Mouse (Mus musculus) forelimb bud, embryonic 11.5 days (tissue): ENCODE measurements at regions not wholly inside any gene's neighbourhood (a gene's known extent, or its start where the extent isn't known, plus 50 kb on each side); places are given as distances from the start of the nearest gene placed in this dataset.

Experiments
- DNase-seq: peaks from one replicate; pipeline ENCODE4 v3.0.0-alpha.2; 2012; ENCODE audit warnings: low read depth, low spot score

- DNase-seq = peak; percentile 51
Measured at GRCm38 (mm10) chr15:57644331-57644953, 167.0 kb upstream of the Slc22a22 start.

- DNase-seq = no peak
Measured at GRCm38 (mm10) chr15:57639115-57639514, 161.7 kb upstream of the Slc22a22 start.

DNA sequence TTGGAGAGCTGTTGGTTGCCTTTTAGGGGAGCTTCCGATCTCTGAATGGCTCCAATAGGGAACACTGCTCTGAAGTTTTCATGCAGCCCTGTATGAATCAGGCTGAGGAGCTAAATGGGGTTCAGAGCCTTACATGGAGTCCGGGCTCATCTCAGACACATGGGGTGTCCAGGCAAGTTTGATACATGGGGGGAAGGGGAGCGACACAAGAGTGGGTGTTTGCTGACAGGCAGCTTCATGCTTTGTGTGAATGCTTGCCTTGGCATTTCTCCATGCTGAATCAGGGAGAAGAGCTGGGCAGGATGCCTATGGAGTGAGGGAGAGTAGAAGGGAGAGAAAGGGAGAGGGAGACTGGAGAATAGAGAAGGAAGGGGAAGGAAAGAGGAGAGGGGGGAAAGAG lies 155.6 kb upstream of the Slc22a22 start:
- DNase-seq = no peak

DNA sequence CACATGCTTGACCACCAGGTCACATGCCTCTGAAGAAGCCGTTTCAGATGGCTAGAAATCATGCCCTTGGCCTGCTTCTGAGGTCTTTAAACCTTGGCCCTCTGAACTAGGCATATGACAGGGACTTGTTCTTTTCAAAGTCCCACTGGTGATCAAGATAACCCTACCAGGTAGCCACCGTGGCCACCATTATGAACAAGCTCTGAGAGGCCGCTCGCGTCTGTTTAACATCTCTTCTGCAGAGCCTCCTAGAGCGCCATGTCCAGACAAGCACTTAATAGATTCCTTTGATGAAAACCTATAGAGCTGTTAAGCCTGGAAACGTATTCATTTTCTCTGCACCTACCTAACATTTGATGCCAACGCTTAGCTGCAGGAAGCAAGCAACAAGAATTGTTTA lies 155.1 kb upstream of the Slc22a22 start:
- DNase-seq = no peak

GRCm38 (mm10) chr15:57618466-57618865 lies 141.0 kb upstream of the Slc22a22 start:
- DNase-seq = no peak

GRCm38 (mm10) chr15:57616880-57617391 lies 139.5 kb upstream of the Slc22a22 start:
- no peak for DNase-seq

DNA sequence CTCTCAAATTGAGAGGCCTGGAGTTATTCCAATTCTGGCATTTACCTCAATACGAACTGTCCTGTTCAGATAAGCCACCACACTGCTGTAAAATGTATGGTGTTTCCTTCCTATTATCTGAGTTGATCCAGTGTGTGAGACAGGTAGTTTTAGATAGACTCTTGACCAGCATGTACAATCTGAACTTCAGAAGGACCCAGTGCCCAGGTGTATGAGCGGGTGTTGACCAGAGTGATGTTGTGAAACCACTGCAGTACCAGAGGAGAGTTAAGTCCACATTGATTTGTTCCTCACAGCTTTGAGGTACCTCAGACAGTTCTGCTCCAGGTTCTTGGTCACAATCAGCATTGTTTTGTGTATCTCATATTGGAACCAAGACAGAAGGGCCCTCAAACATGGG lies 132.6 kb upstream of the Slc22a22 start:
- DNase-seq = no peak

DNA sequence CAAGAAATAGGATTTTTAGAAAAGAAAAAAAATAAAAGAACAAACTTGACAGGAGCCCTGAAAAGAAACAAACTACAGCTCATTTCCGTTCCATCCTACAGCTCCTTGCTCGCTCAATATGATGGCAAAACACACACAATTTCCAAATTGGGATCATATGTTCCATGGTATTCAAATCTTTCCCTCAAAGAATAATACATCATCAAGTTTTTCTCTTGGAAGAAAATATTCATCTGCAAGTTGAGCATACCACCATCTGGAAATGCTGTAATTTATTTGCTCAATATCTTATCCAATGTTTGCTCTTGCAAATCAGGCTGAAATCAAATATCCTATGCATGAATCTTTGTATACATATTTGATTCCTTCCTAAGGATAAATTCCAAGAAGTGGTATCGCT lies 131.1 kb upstream of the Slc22a22 start:
- no peak for DNase-seq

- peak; percentile 63 for DNase-seq
Measured at GRCm38 (mm10) chr15:57600562-57600961, 123.1 kb upstream of the Slc22a22 start.

DNA sequence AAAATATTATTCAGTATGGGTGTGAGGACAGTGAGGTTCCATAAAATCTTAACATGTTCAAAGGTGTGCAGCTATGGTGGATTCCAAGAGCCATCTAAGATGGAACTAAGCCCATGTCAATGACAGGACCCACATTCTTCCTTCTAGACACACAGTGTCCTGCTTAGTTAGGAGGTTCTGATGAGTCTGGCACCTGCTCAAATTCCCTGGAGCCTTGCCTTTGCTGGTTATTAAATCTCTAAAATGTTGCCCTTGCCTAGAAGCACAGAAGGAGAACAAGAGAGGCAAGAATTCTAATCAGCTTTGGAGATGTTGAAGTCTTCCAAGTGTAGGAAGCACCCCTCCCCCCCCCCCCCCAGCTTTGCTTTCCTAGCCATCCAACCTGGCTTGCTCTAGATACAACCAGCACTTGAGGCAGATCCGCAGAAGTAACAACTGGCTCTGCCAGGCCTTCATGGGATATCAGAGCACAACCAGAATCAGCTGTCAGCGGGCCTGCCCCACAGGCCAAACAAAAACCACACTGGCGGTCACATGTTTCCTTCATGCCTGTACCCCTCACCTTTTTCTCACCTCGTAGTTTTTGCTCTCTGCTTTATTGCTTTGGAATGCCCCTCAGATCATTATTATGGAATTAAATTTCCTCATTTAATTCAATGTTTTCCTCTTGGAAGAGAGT lies 116.0 kb upstream of the Slc22a22 start:
- DNase-seq = no peak

- DNase-seq = no peak
Measured at GRCm38 (mm10) chr15:57590597-57591219, 113.3 kb upstream of the Slc22a22 start.

DNA sequence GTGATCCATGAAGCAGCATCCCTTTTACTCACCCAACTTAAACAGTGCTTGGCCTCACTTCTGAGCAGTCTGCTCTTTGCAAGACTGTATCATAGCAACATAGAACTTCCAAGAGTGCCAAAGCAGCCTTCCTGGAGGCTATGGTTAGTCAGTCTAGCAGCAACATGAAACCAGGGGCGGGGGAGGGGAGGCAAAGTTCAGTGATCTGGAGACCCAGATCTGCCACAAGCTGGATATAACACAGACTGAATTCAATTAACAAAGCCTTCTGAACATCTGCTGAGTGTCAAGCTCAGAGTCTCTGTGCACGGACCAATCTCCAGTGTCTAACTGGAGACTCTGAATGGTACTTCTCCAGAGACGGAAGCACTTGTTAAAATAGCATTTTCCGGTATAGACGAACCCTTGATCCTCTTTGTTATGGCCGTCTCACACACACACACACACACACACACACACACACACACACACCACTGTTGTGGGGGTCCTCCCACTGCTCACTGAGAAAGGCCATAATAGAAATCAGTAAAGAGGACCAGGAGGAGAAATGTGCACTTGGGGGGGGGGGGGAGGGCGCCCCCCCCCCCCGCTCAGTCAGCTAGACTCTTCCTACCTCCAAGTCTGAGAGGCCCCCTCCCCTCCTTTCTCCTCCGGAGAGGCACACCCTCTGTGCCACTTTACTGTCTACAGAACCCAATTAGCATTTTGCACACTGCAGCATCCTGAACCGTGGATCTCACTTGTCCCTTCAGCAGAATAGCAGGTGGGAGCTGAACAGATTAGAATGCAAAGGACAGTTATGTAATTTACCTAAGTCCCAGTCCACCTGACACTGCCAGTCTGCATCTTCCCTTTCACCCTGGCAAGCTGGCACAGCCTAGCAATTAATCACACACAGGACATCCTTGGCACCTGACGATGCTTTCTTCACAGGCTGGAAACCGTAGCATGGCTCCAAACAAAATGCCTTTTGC lies 112.3 kb upstream of the Slc22a22 start:
- peak; percentile 78 for DNase-seq

DNA sequence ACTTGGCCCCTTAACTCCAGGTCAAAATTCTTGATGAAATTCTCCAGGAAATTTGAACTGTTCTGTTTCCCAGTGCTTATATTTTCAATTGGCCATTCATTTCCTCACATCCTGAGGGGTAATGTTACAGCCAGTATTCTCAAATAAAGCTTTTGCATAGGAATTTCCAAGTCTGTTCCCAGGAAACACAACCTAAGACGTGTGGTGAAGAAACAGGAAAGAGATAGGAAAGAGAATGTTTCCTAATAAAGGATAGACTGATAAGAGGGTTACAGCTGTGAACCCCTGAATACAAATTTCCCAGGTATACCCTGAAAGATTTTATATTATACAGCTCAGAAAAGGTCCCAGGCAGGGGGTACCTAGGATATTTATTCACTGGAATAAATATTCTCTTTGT lies 108.0 kb upstream of the Slc22a22 start:
- no peak for DNase-seq

- no peak for DNase-seq
Measured at GRCm38 (mm10) chr15:57584498-57584897, 107.1 kb upstream of the Slc22a22 start.

- no peak for DNase-seq
Measured at GRCm38 (mm10) chr15:57581266-57581665, 103.8 kb upstream of the Slc22a22 start.

DNA sequence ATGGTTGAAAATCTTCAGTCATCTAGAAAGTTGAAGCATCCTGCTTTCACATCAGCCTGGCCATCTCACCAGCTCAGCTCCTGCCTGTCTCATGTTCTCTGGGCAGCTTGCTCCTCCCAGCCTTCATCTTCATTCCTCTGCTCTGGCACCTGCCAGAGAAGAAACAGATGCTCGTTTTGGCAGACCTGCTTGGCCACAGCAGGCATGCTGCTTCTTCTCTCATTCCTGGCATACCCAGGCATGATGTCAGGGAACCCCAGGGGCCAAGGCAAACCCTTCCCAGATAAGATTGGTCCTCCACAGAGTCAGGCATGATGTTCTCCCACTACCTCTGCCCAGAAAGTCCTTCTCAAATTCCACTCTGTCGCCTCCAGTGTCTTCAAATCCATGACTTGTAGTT lies 101.4 kb upstream of the Slc22a22 start:
- no peak for DNase-seq

DNA sequence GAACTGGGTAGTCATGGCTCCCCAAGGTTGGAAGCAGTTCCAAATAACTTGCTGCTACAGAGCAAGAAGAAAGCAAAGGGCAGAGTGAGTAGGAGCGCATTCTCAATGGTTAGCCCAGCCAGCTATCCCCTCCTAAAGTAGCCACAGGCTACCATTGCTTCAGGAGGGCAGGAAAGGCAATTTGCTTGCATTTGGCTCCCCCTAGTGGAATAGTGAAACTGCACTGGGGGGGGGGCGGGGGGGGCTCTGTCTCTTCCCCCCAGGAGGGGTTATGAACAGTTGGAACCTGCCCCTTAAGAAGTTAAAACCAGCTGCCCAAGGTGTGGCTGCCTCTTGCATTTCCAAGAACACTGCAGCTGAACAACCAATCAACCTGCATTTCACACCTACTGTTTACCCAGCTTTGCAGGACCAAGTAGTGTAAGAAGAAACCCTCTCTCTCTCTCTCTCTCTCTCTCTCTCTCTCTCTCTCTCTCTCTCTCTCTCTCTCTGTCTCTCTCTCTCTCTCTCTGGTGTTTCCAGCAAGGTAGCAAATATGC lies 96.7 kb upstream of the Slc22a22 start:
- DNase-seq = no peak

DNA sequence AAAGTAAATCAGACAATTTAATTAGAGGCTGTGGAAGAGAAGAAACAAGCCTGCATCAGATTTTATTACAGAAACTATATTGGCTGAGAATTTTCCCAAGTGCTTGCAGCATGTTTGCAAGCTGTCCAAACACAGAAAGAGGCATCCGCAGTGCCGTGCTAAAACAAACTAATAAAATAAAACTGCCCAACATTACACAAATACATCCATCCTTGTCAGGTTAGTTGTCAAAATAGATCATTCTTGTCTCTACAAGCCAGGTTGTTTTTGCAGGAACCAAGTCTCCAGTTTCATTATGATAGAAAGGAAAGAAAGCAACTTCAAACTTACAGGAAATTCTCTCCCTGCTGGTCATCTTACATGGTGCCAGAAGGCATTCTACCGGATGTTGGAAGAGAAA lies 95.0 kb upstream of the Slc22a22 start:
- no peak for DNase-seq

DNA sequence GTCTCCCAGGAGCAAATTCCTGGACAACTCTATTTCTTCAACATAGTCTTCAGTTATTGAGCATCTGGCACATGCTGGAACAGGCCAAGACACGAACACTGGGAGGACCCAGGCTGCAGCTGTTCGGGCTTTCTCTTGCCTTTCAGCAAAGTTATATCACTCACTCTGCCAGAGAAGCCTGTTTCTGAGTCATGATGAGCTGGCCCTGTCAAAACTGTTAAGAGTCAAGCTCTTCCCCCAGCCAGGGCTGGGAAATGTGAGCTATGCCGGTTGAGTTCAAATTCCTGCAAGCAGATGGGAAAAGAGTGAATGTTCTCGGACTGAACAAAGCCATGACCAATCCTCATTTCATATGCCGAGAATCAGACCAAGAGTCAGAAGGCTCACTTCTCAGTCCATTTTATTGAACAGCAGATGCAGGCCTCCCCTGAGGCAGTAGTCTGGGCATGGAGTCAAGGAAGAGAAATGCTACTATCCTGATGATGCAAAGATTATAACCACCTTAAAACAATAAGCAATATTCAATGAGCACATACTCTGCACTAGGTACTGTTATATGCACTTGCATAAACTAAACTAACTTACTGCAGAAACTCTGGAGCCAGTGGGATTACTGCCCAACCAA lies 90.7 kb upstream of the Slc22a22 start:
- peak; percentile 31 for DNase-seq

DNA sequence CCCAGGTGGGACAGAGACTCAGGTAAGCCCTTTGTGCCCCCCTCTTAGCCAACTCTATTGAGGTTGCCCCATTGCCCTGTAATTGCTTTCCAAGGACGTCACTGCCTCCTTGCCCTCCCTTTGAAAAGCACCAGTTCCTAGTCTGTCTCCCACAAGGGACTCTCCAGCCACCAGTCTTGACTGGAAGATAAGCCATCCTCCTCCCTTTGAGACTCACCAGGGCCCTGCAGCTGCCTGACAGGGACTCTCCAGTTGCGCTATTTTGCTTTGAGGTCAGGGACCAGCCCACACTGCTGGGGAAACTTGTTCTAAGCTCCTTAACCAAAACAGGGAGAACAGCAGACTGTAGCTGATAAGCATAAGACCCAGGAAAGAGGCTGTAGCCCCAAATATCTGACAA lies 69.7 kb upstream of the Slc22a22 start:
- no peak for DNase-seq

DNA sequence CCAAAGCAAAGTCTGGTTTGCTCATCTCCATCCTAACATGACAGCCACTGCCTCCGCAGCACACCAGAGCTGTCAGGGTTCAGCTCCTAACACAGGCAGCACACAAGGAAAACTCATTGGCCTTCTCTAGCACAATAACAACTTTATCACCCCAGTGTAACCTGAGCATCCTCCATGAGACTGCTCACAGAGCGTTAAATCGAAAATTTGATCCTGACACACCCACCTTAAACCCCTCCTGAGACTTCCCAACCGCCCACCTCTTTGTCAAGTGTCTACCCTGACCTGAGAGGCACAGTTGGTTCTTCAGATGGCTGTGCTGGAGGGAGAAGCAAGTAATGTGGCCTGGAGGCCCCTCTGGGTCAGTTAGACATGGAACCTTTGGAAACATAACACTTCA lies 67.7 kb upstream of the Slc22a22 start:
- no peak for DNase-seq
